Mouse (Mus musculus): ENCODE data around the gene Grin2d.

The Grin2d gene

GRCm38 (mm10) chr7:45897258-45897757 is 19.1 kb upstream of the Grin2d start:
- in situ Hi-C loops (cut with MseI, MboI) = no loop called here

GRCm38 (mm10) chr7:45896517-45897257 is 18.5 kb upstream of the Grin2d start, which contains the start of the genes Syngr4 and Tmem143:
Gene Syngr4 (minus strand): TSS chr7:45896714.
Gene Tmem143 (plus strand): TSS chr7:45896941.
- in situ Hi-C loops (cut with MseI, MboI) = no loop called here

- in situ Hi-C loops (cut with MseI, MboI) = no loop called here
Observed at GRCm38 (mm10) chr7:45895931-45896516, 17.8 kb upstream of the Grin2d start.

GRCm38 (mm10) chr7:45892651-45893050 is 14.5 kb upstream of the Grin2d start:
- in situ Hi-C loops (cut with MseI, MboI) = no loop called here

- in situ Hi-C loops (cut with MseI, MboI) = no loop called here
Observed at GRCm38 (mm10) chr7:45887246-45887645, 9.1 kb upstream of the Grin2d start.

GRCm38 (mm10) chr7:45881011-45881410 is 2.8 kb upstream of the Grin2d start:
- in situ Hi-C loops (cut with MseI, MboI) = no loop called here

- in situ Hi-C loops (cut with MseI, MboI) = no loop called here
Observed at GRCm38 (mm10) chr7:45880531-45880930, 2.4 kb upstream of the Grin2d start.

GRCm38 (mm10) chr7:45876895-45877294 is 1.3 kb downstream of the Grin2d start:
- in situ Hi-C loops (cut with MseI, MboI) = no loop called here

- in situ Hi-C loops (cut with MseI, MboI) = no loop called here
Observed at GRCm38 (mm10) chr7:45873061-45873947, 4.9 kb downstream of the Grin2d start.

GRCm38 (mm10) chr7:45872624-45873023 is 5.6 kb downstream of the Grin2d start, which contains the start of gene Kdelr1:
Gene Kdelr1 (plus strand): TSS chr7:45872772.
- in situ Hi-C loops (cut with MseI, MboI) = no loop called here

GRCm38 (mm10) chr7:45870282-45871058 is 7.7 kb downstream of the Grin2d start:
- in situ Hi-C loops (cut with MseI, MboI) = no loop called here

GRCm38 (mm10) chr7:45869787-45870186 is 8.4 kb downstream of the Grin2d start:
- in situ Hi-C loops (cut with MseI, MboI) = no loop called here

GRCm38 (mm10) chr7:45869107-45869670 is 9.0 kb downstream of the Grin2d start:
- in situ Hi-C loops (cut with MseI, MboI) = no loop called here

GRCm38 (mm10) chr7:45867871-45868270 is 10.3 kb downstream of the Grin2d start:
- in situ Hi-C loops (cut with MseI, MboI) = no loop called here

- in situ Hi-C loops (cut with MseI, MboI) = no loop called here
Observed at GRCm38 (mm10) chr7:45865925-45866910, 12.0 kb downstream of the Grin2d start.

- in situ Hi-C loops (cut with MseI, MboI) = no loop called here
Observed at GRCm38 (mm10) chr7:45864435-45864834, 13.7 kb downstream of the Grin2d start.

- in situ Hi-C loops (cut with MseI, MboI) = no loop called here
Observed at GRCm38 (mm10) chr7:45862804-45863203, 15.4 kb downstream of the Grin2d start.

GRCm38 (mm10) chr7:45859008-45859407 is 19.2 kb downstream of the Grin2d start:
- in situ Hi-C loops (cut with MseI, MboI) = no loop called here
